Mouse (Mus musculus) kidney, adult 2 months (tissue): ENCODE measurements at regions not wholly inside any gene's neighbourhood (a gene's known extent, or its start where the extent isn't known, plus 50 kb on each side); places are given as distances from the start of the nearest gene placed in this dataset.

Experiments
- CTCF ChIP-seq: fragments of 200-500 bp; conservative IDR thresholded peaks from 2 replicates; pipeline ENCODE4 v1.5.1; 2011; ENCODE audit warnings: low read depth, mild to moderate bottlenecking, control low read depth, low read length, moderate library complexity, mixed read lengths; ENCODE audit not compliant: insufficient read depth, insufficient read length
- POLR2A ChIP-seq: fragments of 200-500 bp; IDR thresholded peaks from one replicate; pipeline ENCODE4 v1.6.1; 2011; ENCODE audit warnings: low read depth, low read length, control low read depth

DNA sequence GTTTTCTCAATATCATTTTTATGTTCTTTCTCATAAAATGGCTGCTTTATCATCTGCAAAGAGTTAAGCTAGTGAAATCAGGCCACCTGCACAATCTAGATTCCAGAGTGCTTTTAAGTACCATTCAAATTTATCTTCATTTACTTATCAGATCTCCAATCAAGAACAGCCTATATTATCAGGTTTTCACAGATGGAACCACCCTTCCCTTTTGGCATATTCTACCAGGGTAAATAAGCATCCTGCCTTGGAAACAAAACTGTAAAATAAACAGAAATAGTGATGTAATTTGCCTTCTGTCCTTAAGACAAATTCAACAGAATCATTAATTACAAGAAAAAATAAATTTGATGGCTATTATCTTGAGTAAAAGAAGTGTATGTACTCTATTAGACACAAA lies 55.2 kb upstream of the Arsj start:
- no peak for TF ChIP-seq POLR2A
- TF ChIP-seq CTCF = no peak
